Mouse (Mus musculus) thymus, postnatal 25 days (tissue): ENCODE measurements around the gene Nyap1.
A peak's percentile ranks its signal among the peaks of the same experiment; 100 is the strongest.
"Not testable (repeated sequence)": the region's sequence is repeated elsewhere in the genome, so short reads cannot be mapped to it uniquely, and the experiment has no call there.

Experiments used
- DNase-seq: peaks from one replicate; pipeline ENCODE4 v3.0.0; 2022

Nyap1 gene

GRCm38 (mm10) chr5:137766270-137766669 lies 24.9 kb upstream of the Nyap1 start:
- DNase-seq = no peak

GRCm38 (mm10) chr5:137764609-137765340 lies 23.4 kb upstream of the Nyap1 start:
- no peak for DNase-seq

GRCm38 (mm10) chr5:137759971-137760412 lies 18.6 kb upstream of the Nyap1 start:
- peak; percentile 87 for DNase-seq

GRCm38 (mm10) chr5:137758921-137759534 lies 17.6 kb upstream of the Nyap1 start:
- no peak for DNase-seq

- no peak for DNase-seq
These were observed 16.5 kb upstream of the Nyap1 start for GRCm38 (mm10) chr5:137757887-137758286.

- DNase-seq = peak; percentile 87
These were observed 15.7 kb upstream of the Nyap1 start for GRCm38 (mm10) chr5:137756882-137757661.

GRCm38 (mm10) chr5:137756106-137756505 lies 14.7 kb upstream of the Nyap1 start:
- DNase-seq = no peak

- DNase-seq = no peak
These were observed 14.0 kb upstream of the Nyap1 start for GRCm38 (mm10) chr5:137755425-137755824.

GRCm38 (mm10) chr5:137753111-137753832 lies 11.9 kb upstream of the Nyap1 start:
- DNase-seq = no peak

GRCm38 (mm10) chr5:137751988-137752387 lies 10.6 kb upstream of the Nyap1 start:
- DNase-seq = no peak

GRCm38 (mm10) chr5:137751221-137751887 lies 9.9 kb upstream of the Nyap1 start:
- no peak for DNase-seq

GRCm38 (mm10) chr5:137750212-137750611 lies 8.8 kb upstream of the Nyap1 start:
- not testable (repeated sequence) for DNase-seq

- DNase-seq = peak; percentile 68
These were observed 7.9 kb upstream of the Nyap1 start for GRCm38 (mm10) chr5:137749196-137749836.

GRCm38 (mm10) chr5:137748130-137748770 lies 6.8 kb upstream of the Nyap1 start:
- DNase-seq = peak; percentile 55

- DNase-seq = peak; percentile 86
These were observed 6.0 kb upstream of the Nyap1 start for GRCm38 (mm10) chr5:137747326-137747961.

GRCm38 (mm10) chr5:137746851-137747325 lies 5.5 kb upstream of the Nyap1 start:
- DNase-seq = peak; percentile 71

- DNase-seq = peak; percentile 69
These were observed 5.0 kb upstream of the Nyap1 start for GRCm38 (mm10) chr5:137746282-137746850.

GRCm38 (mm10) chr5:137745214-137746171 lies 4.1 kb upstream of the Nyap1 start, which contains the start of gene Tsc22d4:
Gene Tsc22d4 (plus strand): TSS chr5:137745730.
- DNase-seq = peak; percentile 94

- DNase-seq = no peak
These were observed 2.8 kb upstream of the Nyap1 start for GRCm38 (mm10) chr5:137744197-137744596.
